Mouse (Mus musculus) C2C12 (cell line): ENCODE measurements at regions not wholly inside any gene's neighbourhood (a gene's known extent, or its start where the extent isn't known, plus 50 kb on each side); places are given as distances from the start of the nearest gene placed in this dataset.

ENCODE experiments used
- H3K27me3 ChIP-seq: one replicate; pipeline ENCODE4 v1.6.1; 2011; ENCODE audit not compliant: control insufficient read depth, insufficient read depth, insufficient read length
- H3K36me3 ChIP-seq: one replicate; pipeline ENCODE4 v1.6.1; 2011; ENCODE audit not compliant: control insufficient read depth, insufficient read depth
- H3K4me3 ChIP-seq: one replicate; pipeline ENCODE4 v1.5.1; 2011; ENCODE audit warnings: mild to moderate bottlenecking, control low read depth; ENCODE audit not compliant: poor library complexity, insufficient read depth, severe bottlenecking
- H3K79me2 ChIP-seq: one replicate; pipeline ENCODE4 v1.6.1; 2011; ENCODE audit not compliant: control insufficient read depth, insufficient read depth
- H3K79me3 ChIP-seq: one replicate; pipeline ENCODE4 v1.6.1; 2011; ENCODE audit warnings: low read depth, control low read depth
- H3ac ChIP-seq: one replicate; pipeline ENCODE3; 2011; ENCODE audit warnings: low read depth; ENCODE audit not compliant: control insufficient read depth, insufficient read length
- CEBPB ChIP-seq: IDR thresholded peaks from one replicate; pipeline ENCODE4 v1.6.1; 2011; ENCODE audit warnings: low read depth, mild to moderate bottlenecking, control low read depth, moderate library complexity
- CTCF ChIP-seq: IDR thresholded peaks from one replicate; pipeline ENCODE4 v1.5.1; 2011; ENCODE audit not compliant: control insufficient read depth, insufficient read depth, insufficient read length
- FOSL1 ChIP-seq: IDR thresholded peaks from one replicate; pipeline ENCODE4 v1.8.0; 2011; ENCODE audit warnings: mild to moderate bottlenecking, low read length; ENCODE audit not compliant: poor library complexity, insufficient read depth, severe bottlenecking
- MAX ChIP-seq: IDR thresholded peaks from one replicate; pipeline ENCODE4 v1.6.1; 2011; ENCODE audit warnings: mild to moderate bottlenecking, control low read depth
- MYOD1 ChIP-seq: IDR thresholded peaks from one replicate; pipeline ENCODE4 v1.6.1; 2011; ENCODE audit warnings: low read depth; ENCODE audit not compliant: control insufficient read depth, insufficient read length
- MYOG ChIP-seq: IDR thresholded peaks from one replicate; pipeline ENCODE4 v1.6.1; 2011; ENCODE audit not compliant: control insufficient read depth, insufficient read length; ENCODE audit errors: extremely low read depth
- USF1 ChIP-seq: IDR thresholded peaks from one replicate; pipeline ENCODE4 v1.6.1; 2011; ENCODE audit warnings: low read depth, mild to moderate bottlenecking, control low read depth, moderate library complexity

- Histone ChIP-seq H3K27me3 (no peaks in the 10 kb centered on the region), H3K79me2 (no peaks in the 10 kb centered on the region), H3K36me3 (no peaks in the 10 kb centered on the region), H3ac (no peak overlapping the region), H3K4me3 (no peak overlapping the region), H3K79me3 (no peaks in the 10 kb centered on the region)
- TF ChIP-seq MYOD1 = no peak
- TF ChIP-seq FOSL1 = no peak
- no peak for TF ChIP-seq MYOG
- TF ChIP-seq CEBPB = no peak
These were observed 442.0 kb downstream of the Defb40 start for GRCm38 (mm10) chr8:18536059-18536458.

- Histone ChIP-seq H3K27me3 (no peaks in the 10 kb centered on the region), H3ac (no peak overlapping the region), H3K79me3 (no peaks in the 10 kb centered on the region), H3K79me2 (no peaks in the 10 kb centered on the region), H3K36me3 (no peaks in the 10 kb centered on the region), H3K4me3 (no peak overlapping the region)
- TF ChIP-seq USF1 (no peak), MYOD1 (no peak), MAX (no peak), CEBPB (no peak), MYOG (no peak), FOSL1 (no peak), CTCF (no peak)
These were observed 449.9 kb downstream of the Defb40 start for GRCm38 (mm10) chr8:18528120-18528519.

- no peaks in the 10 kb centered on the region for H3K79me2 ChIP-seq
- H3ac ChIP-seq = no peak overlapping the region
- H3K36me3 ChIP-seq = no peaks in the 10 kb centered on the region
- no peaks in the 10 kb centered on the region for H3K79me3 ChIP-seq
- H3K4me3 ChIP-seq = no peak overlapping the region
- no peak for TF ChIP-seq MYOD1
- no peak for TF ChIP-seq MAX
- no peak for TF ChIP-seq MYOG
- TF ChIP-seq USF1 = no peak
- no peak for TF ChIP-seq CEBPB
- no peak for TF ChIP-seq CTCF
- TF ChIP-seq FOSL1 = no peak
- H3K27me3 ChIP-seq = peaks cover 12% of the 10 kb centered on the region
These were observed 465.6 kb downstream of the Defb40 start for GRCm38 (mm10) chr8:18512409-18512808.

- H3ac ChIP-seq = no peak overlapping the region
- TF ChIP-seq CTCF = no peak
- no peak for TF ChIP-seq MYOD1
- no peak for TF ChIP-seq MAX
- no peak for TF ChIP-seq MYOG
- no peak for TF ChIP-seq USF1
- no peak for TF ChIP-seq FOSL1
- no peak overlapping the region for H3K4me3 ChIP-seq
- no peaks in the 10 kb centered on the region for H3K36me3 ChIP-seq
- no peaks in the 10 kb centered on the region for H3K79me3 ChIP-seq
- H3K27me3 ChIP-seq = peaks cover 6% of the 10 kb centered on the region
- H3K79me2 ChIP-seq = no peaks in the 10 kb centered on the region
These were observed 471.7 kb downstream of the Defb40 start for GRCm38 (mm10) chr8:18506158-18507022.

- Histone ChIP-seq H3ac (no peak overlapping the region), H3K79me2 (no peaks in the 10 kb centered on the region), H3K27me3 (no peaks in the 10 kb centered on the region), H3K4me3 (no peak overlapping the region), H3K36me3 (no peaks in the 10 kb centered on the region), H3K79me3 (no peaks in the 10 kb centered on the region)
- TF ChIP-seq USF1 (no peak), MYOG (no peak), FOSL1 (no peak), CTCF (no peak), MYOD1 (no peak), MAX (no peak), CEBPB (no peak)
These were observed 487.4 kb downstream of the Defb40 start for GRCm38 (mm10) chr8:18490620-18491019.
